18 mouse cellular contexts compared by ENCODE assay signal in the genomic region with DNA sequence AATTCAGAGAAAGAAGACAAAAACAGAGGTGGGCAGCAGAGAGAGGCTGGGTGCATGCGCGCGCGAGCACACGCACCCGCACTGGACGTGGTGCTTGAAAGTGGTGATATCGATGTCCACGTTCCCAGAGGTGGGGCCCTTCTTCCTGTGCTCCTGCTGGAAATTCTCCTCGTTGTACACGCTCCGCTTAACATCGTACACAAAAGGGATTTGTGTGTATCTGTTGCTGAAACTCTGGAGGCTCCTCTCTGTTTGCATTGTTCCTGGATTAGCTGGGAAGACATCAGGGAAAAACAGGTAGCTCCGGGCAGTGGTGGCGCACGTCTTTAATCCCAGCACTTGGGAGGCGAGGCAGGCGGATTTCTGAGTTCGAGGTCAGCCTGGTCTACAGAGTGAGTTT. TPM values are rescaled to one million over a fixed set of nuclear protein-coding genes. Genes with fewer than 3 reads are reported as not detected.
DNase-seq lines count a peak whose midpoint lies in the region; ATAC-seq and TF ChIP-seq lines count a peak whose summit lies in the region.
"Had no signal": no experiment of that assay in that cellular context is flagged by ENCODE, and none has a peak within 500 bp of the region (broad histone marks: within the 10 kb centered on the region; RNA-seq: fewer than 3 reads in every experiment).

No protein-coding gene starts in this region.

- intact Hi-C loops in gastrocnemius, postnatal 14 days (cut with DNase I; ENCODE audit: low total_unique reads), result no loop called here

- no peak overlapping the region for H3K4me2 ChIP-seq in kidney, embryonic 16.5 days (replicated peaks; ENCODE audit: low read depth, low read length)
- no peak overlapping the region for H3K4me2 ChIP-seq in forebrain, postnatal 0 days (ENCODE audit: low read depth)
- H3K4me2 ChIP-seq: forebrain, embryonic 15.5 days; heart, embryonic 12.5 days; hindbrain, embryonic 14.5 days had no signal

- peaks cover 12% of the 10 kb centered on the region; the same call in 1 of the 2 replicates for H3K4me1 ChIP-seq in kidney, adult 2 months (ENCODE audit: control insufficient read depth, insufficient read depth, low read length)
- peaks cover 11% of the 10 kb centered on the region for H3K4me1 ChIP-seq in kidney, embryonic 16.5 days (ENCODE audit: insufficient read depth, low read length)
- no peaks in the 10 kb centered on the region for H3K4me1 ChIP-seq in ES-Bruce4 (ENCODE audit: control insufficient read depth, insufficient read depth, low read length)
- 0 out of 2 replicates have a peak, but pooled peaks cover 4% of the 10 kb centered on the region for H3K4me1 ChIP-seq in forebrain, postnatal 0 days (ENCODE audit: insufficient read depth)

- 78% methylated on average over 19 of the region's 19 CpGs for WGBS in kidney, adult 2 months
- WGBS in kidney, embryonic 16.5 days, result 75% methylated on average over 19 of the region's 19 CpGs
- WGBS in forebrain, postnatal 0 days, result 35% methylated on average over 19 of the region's 19 CpGs

- H3K9me3 ChIP-seq in kidney, embryonic 16.5 days (ENCODE audit: low read length), result no peaks in the 10 kb centered on the region
- H3K9me3 ChIP-seq in ES-Bruce4 (replicated peaks; ENCODE audit: control insufficient read depth, insufficient read depth, low read length, poor library complexity, severe bottlenecking), result no peaks in the 10 kb centered on the region
- no peaks in the 10 kb centered on the region for H3K9me3 ChIP-seq in forebrain, postnatal 0 days (ENCODE audit: low read length)
- H3K9me3 ChIP-seq: forebrain, embryonic 15.5 days; heart, embryonic 12.5 days; hindbrain, embryonic 10.5 days had no signal

- no peaks in the 10 kb centered on the region for H3K27me3 ChIP-seq in kidney, adult 2 months (replicated peaks; ENCODE audit: control insufficient read depth, insufficient read depth, low read length)
- H3K27me3 ChIP-seq in kidney, embryonic 16.5 days (ENCODE audit: insufficient read depth, low read length), result peaks cover 3% of the 10 kb centered on the region; the same call in 1 of the 2 replicates
- H3K27me3 ChIP-seq in ES-Bruce4 (ENCODE audit: control insufficient read depth, insufficient read depth, low read length, poor library complexity, severe bottlenecking), result no peaks in the 10 kb centered on the region
- H3K27me3 ChIP-seq in forebrain, postnatal 0 days (ENCODE audit: insufficient read depth, low read length), result no peaks in the 10 kb centered on the region

- H3K9ac ChIP-seq in kidney, embryonic 16.5 days (replicated peaks; ENCODE audit: low read length), result no peak overlapping the region
- peak overlapping the region; percentile 47; the same call in 1 of the 2 replicates for H3K9ac ChIP-seq in ES-Bruce4 (ENCODE audit: low read depth, poor library complexity, severe bottlenecking)
- no peak overlapping the region for H3K9ac ChIP-seq in forebrain, postnatal 0 days
- H3K9ac ChIP-seq: forebrain, embryonic 15.5 days; heart, embryonic 12.5 days; hindbrain, embryonic 14.5 days had no signal

- 0 out of 2 replicates have a peak overlapping the region, but pooled peaks have one; percentile 8 for H3K27ac ChIP-seq in kidney, adult 2 months (ENCODE audit: insufficient read depth, low read depth, low read length)
- no peak overlapping the region for H3K27ac ChIP-seq in kidney, embryonic 16.5 days (ENCODE audit: low read length)
- H3K27ac ChIP-seq in ES-Bruce4 (ENCODE audit: insufficient read depth, low read length), result no peak overlapping the region
- H3K27ac ChIP-seq in forebrain, postnatal 0 days (ENCODE audit: low read depth, low read length), result no peak overlapping the region
- H3K27ac ChIP-seq: forebrain, embryonic 15.5 days; heart, adult 2 months; hindbrain, embryonic 10.5 days; hindbrain, embryonic 14.5 days had no signal

- ATAC-seq in kidney, embryonic 16.5 days (ENCODE audit: low FRiP score, low TSS enrichment), result no peak
- no peak for ATAC-seq in forebrain, postnatal 0 days
- ATAC-seq: forebrain, embryonic 15.5 days had no signal

- no peak overlapping the region for H3K4me3 ChIP-seq in kidney, adult 2 months (ENCODE audit: insufficient read depth, low read depth, low read length)
- no peak overlapping the region for H3K4me3 ChIP-seq in kidney, embryonic 16.5 days (ENCODE audit: low read length)
- H3K4me3 ChIP-seq in ES-Bruce4 (ENCODE audit: low read depth, low read length), result peak overlapping the region; percentile 46; the same call in 1 of the 2 replicates
- no peak overlapping the region for H3K4me3 ChIP-seq in forebrain, postnatal 0 days (ENCODE audit: low read depth, low read length)
- H3K4me3 ChIP-seq: forebrain, embryonic 15.5 days; heart, adult 2 months; heart, embryonic 12.5 days; hindbrain, embryonic 10.5 days had no signal

- TF ChIP-seq EP300 in ES-Bruce4 (IDR thresholded peaks at IDR 0.05; ENCODE audit: insufficient read depth, low read depth, low read length), result no peak

- TF ChIP-seq POLR2A in kidney, adult 2 months (IDR thresholded peaks at IDR 0.05; ENCODE audit: low read depth, low read length), result no peak
- no peak for TF ChIP-seq POLR2A in ES-Bruce4 (IDR thresholded peaks at IDR 0.05; ENCODE audit: insufficient read depth, low read length)

- no peak for DNase-seq in kidney, adult 2 months
- peak; percentile 30 for DNase-seq in ZHBTc4 (ENCODE audit: low read depth, low spot score)
- no peak for DNase-seq in lung, postnatal 10 days
- no peak for DNase-seq in forebrain, postnatal 0 days
- no peak for DNase-seq in gastrocnemius, postnatal 14 days
- DNase-seq: adrenal gland, adult 2 months; adrenal gland, postnatal 25 days; cerebellum, adult 2 months; cerebellum, postnatal 10 days; gastrocnemius, postnatal 10 days; heart, adult 2 months had no signal

- TF ChIP-seq CTCF in kidney, adult 2 months (conservative IDR thresholded peaks at IDR 0.05; ENCODE audit: insufficient read depth, insufficient read length, low read depth, low read length), result no peak
- TF ChIP-seq CTCF in ES-Bruce4 (IDR thresholded peaks at IDR 0.05; ENCODE audit: low read depth, low read length), result no peak
- TF ChIP-seq CTCF in forebrain, postnatal 0 days (IDR thresholded peaks at IDR 0.05; ENCODE audit: low read depth), result no peak

- no peaks in the 10 kb centered on the region for H3K36me3 ChIP-seq in kidney, adult 2 months (ENCODE audit: control insufficient read depth, insufficient read depth, low read length)
- no peaks in the 10 kb centered on the region for H3K36me3 ChIP-seq in kidney, embryonic 16.5 days (ENCODE audit: insufficient read depth, low read length)
- no peaks in the 10 kb centered on the region for H3K36me3 ChIP-seq in ES-Bruce4 (ENCODE audit: control insufficient read depth, insufficient read depth, low read length, poor library complexity, severe bottlenecking)
- H3K36me3 ChIP-seq in forebrain, postnatal 0 days (ENCODE audit: insufficient read depth), result no peaks in the 10 kb centered on the region
- H3K36me3 ChIP-seq: forebrain, embryonic 15.5 days; heart, embryonic 12.5 days; hindbrain, embryonic 10.5 days had no signal

RNA-seq across cellular contexts. Expression of a gene that starts 5.4 kb away (rescaled TPM):
- 0.86 and 0.91 TPM in 2 replicates for polyA plus RNA-seq in kidney, adult 2 months (2012; rRNA removed)
- 0.46 and 0.53 TPM in 2 replicates for polyA plus RNA-seq in kidney, embryonic 16.5 days (2015; fragmentation: Nextera tagmentation; extraction: Ambion mirVana)
- 1.2 and 2.3 TPM in 2 replicates for polyA plus RNA-seq in ES-Bruce4 (2011; ENCODE audit: insufficient read depth, insufficient read length, low read depth, missing spikeins)
- 2.0 and 3.3 TPM in 2 replicates for total RNA-seq in forebrain, postnatal 0 days (2014; rRNA removed)
- 1.3 and 1.8 TPM in 2 replicates for polyA plus RNA-seq in forebrain, postnatal 0 days (2015; fragmentation: Nextera tagmentation; extraction: Ambion mirVana)
- under 1 TPM; 0.33 to 0.64 TPM for total RNA-seq in gastrocnemius, postnatal 14 days (2021)
- polyA plus RNA-seq: C2C12 had no signal

RNA-seq across cellular contexts. Expression of a gene that starts 6.5 kb away (rescaled TPM):
- polyA plus RNA-seq in kidney, adult 2 months (2012; rRNA removed), result 92.2 and 97.3 TPM in 2 replicates
- polyA plus RNA-seq in kidney, embryonic 16.5 days (2015; fragmentation: Nextera tagmentation; extraction: Ambion mirVana), result 42.6 and 44.3 TPM in 2 replicates
- 70.3 and 78.5 TPM in 2 replicates for polyA plus RNA-seq in ES-Bruce4 (2011; ENCODE audit: insufficient read depth, insufficient read length, low read depth, missing spikeins)
- 28.7 and 33.5 TPM in 2 replicates for total RNA-seq in forebrain, postnatal 0 days (2014; rRNA removed)
- 16.6 and 20.4 TPM in 2 replicates for polyA plus RNA-seq in forebrain, postnatal 0 days (2015; fragmentation: Nextera tagmentation; extraction: Ambion mirVana)
- 10 to 100 TPM; 60.8 to 63.8 TPM for total RNA-seq in gastrocnemius, postnatal 14 days (2021)

RNA-seq across cellular contexts. Expression of a gene that starts 41.3 kb away (rescaled TPM):
- polyA plus RNA-seq in kidney, adult 2 months (2012; rRNA removed), result 0.63 and 0.94 TPM in 2 replicates
- 1.8 and 4.2 TPM in 2 replicates for polyA plus RNA-seq in kidney, embryonic 16.5 days (2015; fragmentation: Nextera tagmentation; extraction: Ambion mirVana)
- 8.5 and 8.8 TPM in 2 replicates for polyA plus RNA-seq in ES-Bruce4 (2011; ENCODE audit: insufficient read depth, insufficient read length, low read depth, missing spikeins)
- total RNA-seq in forebrain, postnatal 0 days (2014; rRNA removed), result 1.2 and 5.6 TPM in 2 replicates
- 1.7 TPM in 1 of 2 replicates, not detected in the other for polyA plus RNA-seq in forebrain, postnatal 0 days (2015; fragmentation: Nextera tagmentation; extraction: Ambion mirVana)
- under 1 TPM in 1 of 2 experiments, not detected in 1; 0.53 TPM for total RNA-seq in gastrocnemius, postnatal 14 days (2021)
